Mouse (Mus musculus): ENCODE measurements around the gene Gm10491.
A peak's percentile ranks its signal among the peaks of the same experiment; 100 is the strongest.
"Not testable (repeated sequence)": the region's sequence is repeated elsewhere in the genome, so short reads cannot be mapped to it uniquely, and the experiment has no call there.

The Gm10491 gene

DNA sequence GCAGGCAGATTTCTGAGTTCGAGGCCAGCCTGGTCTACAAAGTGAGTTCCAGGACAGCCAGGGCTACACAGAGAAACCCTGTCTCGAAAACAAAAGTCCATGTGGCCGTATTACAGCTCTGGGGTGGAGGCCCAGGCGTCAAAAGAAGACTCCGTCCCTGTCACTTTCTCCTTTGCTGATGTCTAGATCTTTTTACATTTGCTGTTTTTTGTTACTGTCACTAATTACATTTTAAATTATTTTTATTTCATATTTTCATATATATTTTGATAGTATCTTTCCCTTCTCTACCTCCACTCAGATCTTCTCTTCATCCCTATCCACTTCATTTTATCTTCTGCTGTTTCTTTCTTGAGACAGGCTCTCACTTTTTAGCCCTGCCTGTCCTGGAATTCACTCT lies at the start of gene Gm10491:
Gene Gm10491 (minus strand): TSS at position 101 of the 400 bp plus-strand sequence.
- no peak for DNase-seq (ENCODE audit: low read depth, low spot score)

DNA sequence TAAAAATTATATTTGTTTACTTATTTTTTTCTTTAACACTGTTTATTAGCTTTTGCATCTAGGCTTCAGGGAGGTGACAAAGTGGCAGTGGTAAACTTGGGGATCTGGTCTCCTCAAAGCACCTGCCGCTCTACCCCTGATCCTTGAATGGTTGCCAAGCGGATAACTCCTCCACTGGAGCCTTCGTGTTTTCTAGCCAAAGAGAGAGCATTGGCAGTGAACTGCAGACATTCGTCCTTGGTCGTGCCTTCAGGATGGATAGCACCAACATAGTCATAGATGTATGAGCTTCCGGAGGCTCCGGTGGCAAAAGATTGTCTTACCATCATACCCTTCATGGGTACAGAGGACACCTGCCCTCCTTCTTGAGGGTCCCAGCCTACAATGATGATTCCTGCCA lies 42.5 kb upstream of the Gm10491 start:
- DNase-seq (ENCODE audit: low read depth, low spot score), result no peak

DNA sequence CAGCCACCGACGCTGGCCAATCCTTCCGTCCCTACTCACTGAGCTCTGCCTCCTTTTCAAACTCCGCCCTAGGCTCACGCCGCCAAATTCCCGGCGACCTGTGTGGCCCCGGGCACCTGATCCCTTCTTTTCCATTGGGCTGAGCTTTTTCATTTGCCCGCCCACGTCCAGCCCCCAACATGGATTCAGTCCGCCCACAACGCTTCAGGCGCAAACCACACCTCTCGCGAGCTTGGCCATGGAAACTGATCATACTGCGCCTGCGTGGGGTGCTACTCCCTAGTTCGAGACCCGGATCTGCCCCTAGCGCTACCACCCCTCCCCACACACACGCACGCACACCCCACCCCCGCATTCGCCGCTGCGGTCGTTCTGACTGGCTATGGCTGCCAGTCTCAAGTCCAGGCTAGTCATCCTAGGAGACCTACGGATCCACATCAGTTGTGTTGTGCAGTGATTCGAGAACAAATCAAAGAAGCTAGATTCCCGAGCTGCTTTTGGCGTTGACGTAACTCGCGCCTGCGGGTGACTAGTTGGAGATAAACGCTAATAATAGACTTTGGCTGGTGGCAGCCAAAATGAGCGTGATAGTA lies 40.4 kb upstream of the Gm10491 start:
- DNase-seq (ENCODE audit: low read depth, low spot score), result peak; percentile 87

DNA sequence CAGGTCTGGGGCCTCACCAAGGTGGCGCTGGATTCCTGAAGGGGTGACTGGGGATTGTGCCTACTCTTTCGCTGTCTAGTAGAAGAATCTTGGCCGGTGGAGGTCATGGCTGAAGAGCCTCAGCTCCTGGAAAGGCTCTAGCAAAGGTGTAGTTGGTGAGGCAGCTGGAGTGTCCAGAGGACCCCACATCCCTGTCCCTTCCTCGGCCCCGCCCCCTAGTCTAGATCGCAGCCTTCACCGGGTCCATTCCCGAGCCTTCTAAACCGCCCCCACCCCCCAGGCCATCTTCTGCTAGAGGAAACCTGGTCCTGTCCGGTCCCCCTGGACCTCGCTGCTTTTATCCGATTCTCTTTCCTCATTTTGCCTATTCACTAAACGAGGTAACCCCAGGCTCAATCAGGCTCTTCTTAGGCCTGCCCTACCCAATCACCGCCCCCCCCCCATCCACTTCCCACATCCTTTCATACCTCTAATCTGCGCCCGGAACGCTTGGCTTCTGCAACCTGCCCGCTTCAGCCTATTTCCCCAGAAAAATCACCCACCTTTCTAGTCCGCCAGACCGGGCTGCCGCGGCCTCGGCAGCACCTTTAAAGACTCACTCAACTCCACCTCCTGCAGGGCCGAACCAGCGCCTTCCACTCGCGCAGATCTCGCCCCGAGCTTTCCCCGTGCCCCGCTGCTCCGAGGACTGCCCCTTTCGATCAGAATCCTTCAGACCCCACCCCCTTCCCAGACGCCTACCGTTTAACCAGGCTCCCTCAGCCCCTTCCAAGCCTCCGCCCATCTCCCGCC lies 39.7 kb upstream of the Gm10491 start, which contains the start of gene Hdac6:
Gene Hdac6 (minus strand): TSS at position 782 of the 792 bp plus-strand sequence.
- DNase-seq (ENCODE audit: low read depth, low spot score), result no peak

DNA sequence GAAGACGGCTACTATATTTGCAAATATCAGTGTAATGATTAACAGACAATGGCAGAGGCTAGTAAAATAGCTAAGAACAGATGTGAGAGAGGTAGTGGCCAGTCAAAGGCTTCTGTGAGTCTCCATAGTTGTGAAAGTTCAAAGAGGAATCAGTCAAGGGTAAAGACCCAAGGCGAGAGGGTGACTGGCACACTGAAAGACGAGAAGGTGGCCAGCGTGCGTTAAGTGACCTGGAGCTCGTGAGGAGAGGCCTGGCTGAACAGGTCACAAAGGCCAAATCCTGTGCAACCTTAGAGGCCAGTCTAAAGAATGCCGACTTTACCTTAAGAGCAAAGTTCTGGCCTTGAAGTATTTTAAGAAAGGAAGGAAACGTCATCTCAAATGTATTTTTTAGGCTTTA lies 38.0 kb upstream of the Gm10491 start:
- DNase-seq (ENCODE audit: low read depth, low spot score), result no peak

DNA sequence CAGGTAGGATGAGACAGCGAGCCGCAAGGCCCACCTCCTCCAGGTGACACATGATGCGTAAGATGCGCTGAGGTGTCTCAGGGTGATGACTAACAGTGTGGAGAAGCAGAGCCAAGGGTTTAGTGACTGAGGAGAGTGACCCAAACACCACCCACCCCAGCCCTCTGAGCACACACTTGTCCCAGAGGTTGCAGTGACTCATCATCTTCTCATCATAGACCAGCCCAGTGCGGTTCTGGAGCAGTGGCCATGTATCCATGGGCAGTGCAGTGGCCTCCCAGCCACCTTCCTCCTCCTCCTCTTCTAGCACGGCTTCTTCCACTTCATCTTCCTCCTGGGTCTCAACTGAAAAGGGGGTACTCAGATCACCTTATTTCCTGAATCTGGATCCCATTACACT lies 30.0 kb upstream of the Gm10491 start:
- no peak for DNase-seq (ENCODE audit: low read depth, low spot score)

DNA sequence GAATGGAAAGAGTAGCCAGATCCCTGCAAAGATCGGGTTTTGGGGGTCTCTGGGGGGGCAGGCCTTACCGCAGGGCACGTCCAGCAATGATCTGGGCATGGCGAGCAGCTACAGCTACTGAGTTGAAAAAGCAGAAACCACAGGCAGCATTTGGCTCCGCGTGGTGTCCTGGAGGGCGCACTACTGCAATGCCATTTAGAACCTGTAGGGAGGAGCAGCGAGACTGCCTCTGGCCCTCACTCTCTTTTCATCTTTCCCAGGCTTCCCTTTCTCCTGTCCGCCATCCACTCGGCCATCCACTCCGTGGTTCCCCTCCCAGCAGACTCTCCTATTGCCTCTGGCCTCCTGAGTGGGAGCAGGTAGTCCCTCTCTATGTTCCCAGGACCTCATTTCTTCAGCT lies 29.2 kb upstream of the Gm10491 start:
- no peak for DNase-seq (ENCODE audit: low read depth, low spot score)

DNA sequence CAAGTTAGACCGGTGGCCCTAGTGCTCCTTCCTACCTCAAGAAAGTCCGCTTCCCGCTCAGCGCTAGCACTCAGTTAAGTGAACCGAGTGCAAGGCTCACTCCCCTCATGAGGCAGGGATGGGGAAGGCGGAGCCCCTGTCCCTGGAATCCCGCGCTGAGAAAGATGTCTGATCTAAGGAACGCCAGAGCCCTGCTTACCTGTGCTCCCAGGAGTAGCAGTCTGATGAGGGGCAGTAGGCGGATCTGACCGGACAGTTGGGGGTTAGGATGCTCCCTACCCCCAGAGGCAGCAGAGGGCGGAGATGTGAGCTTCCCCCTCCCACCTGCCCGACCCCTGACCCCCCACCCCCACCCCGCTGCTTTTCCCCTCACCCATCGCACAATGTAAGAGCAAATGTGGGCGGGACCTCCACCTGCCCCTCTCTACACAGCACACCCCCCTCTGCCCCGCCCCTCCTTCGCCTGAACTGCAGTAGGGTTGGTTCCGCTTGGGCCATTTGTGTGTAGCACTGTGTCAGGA lies 20.7 kb upstream of the Gm10491 start, which contains the start of gene Eras:
Gene Eras (minus strand): TSS at position 338 of the 521 bp plus-strand sequence.
- no peak for DNase-seq (ENCODE audit: low read depth, low spot score)

DNA sequence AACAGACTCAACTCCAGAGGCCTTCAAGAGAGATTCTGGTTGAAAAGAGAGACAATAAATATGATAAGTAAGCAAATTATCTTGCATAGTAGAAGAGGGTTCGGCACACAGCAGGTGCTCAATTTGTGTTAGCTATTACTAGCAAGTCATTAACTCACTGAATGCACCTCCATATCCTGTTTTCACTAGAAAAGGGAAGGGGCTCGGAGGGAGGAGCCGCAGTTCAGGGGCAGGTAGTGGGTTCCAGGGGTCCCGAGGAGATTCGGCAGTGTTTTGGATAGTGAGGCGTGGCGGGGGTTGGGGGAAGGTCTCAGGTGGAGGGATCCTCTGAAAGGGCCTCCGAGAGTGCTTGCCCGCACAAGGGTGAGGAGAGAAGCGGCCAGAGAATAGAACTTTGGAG lies 19.5 kb upstream of the Gm10491 start:
- no peak for DNase-seq (ENCODE audit: low read depth, low spot score)

DNA sequence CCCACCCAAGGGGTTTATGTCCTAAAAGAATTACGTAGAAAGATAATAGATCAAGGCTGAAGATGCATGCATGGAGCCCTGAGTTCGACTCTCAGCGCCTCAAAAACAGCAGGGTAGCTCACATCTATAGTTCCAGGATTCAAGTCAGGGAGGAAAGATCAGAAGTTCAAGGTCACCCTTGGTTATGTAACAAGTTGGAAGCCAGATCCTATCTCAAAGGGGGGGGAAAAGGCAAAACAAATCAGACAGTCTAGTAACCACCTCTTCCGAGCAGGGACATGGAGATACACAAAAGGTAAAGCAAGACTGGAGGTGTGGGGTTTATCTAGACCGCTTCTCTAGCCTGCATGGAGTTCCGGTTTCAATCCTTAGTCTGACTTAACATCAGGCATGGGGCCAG lies 18.6 kb upstream of the Gm10491 start:
- no peak for DNase-seq (ENCODE audit: low read depth, low spot score)

DNA sequence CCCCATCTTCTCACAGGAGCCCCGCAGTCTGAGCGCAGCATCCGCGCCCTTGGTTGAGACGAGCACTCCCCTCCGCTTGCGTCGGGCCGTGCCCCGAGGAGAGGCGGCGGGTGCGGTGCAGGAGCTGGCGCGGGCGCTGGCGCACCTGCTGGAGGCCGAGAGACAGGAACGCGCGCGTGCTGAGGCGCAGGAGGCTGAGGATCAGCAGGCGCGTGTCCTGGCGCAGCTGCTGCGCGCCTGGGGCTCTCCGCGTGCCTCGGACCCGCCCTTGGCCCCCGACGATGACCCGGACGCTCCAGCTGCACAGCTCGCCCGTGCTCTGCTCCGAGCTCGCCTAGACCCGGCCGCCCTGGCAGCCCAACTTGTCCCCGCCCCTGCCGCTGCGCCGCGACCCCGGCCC lies 14.4 kb upstream of the Gm10491 start:
- DNase-seq (ENCODE audit: low read depth, low spot score), result no peak

DNA sequence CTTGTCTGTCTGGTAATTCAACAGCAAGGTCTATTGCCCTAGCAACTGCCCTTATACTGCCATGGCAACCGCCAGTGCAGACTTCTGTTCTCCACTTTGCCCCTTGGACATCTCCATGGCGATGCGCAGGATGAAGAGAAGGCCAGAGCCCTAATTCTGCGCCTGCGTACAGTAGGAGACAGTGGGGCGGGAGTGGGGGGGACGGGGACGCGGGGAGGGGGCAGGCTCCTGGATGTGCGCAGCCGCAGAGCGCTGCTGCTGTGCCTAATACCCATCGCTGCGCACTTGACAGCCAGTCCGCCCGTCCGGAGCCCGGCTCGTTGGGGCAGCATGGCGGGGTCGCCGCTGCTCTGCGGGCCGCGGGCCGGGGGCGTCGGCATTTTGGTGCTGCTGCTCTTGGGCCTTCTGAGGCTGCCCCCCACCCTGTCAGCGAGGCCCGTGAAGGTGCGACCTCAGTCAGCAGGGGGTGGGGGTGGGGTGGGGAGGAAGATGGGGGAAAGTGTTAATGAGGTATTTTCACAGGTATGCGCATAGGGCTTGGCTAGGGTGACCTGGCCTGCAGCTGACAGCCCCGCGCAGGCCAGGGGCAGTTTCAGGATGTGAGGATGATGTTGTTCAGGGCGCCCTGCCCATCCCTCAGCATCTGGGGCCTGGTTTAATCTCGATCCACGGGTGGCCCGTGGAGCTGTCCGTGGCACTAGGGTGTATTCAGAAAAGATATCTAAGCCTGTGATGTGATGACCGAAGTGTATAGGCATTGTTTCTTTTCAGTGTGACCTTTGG lies 12.2 kb upstream of the Gm10491 start, which contains the start of gene Pcsk1n:
Gene Pcsk1n (plus strand): TSS at position 222 of the 783 bp plus-strand sequence.
- DNase-seq (ENCODE audit: low read depth, low spot score), result peak; percentile 48

DNA sequence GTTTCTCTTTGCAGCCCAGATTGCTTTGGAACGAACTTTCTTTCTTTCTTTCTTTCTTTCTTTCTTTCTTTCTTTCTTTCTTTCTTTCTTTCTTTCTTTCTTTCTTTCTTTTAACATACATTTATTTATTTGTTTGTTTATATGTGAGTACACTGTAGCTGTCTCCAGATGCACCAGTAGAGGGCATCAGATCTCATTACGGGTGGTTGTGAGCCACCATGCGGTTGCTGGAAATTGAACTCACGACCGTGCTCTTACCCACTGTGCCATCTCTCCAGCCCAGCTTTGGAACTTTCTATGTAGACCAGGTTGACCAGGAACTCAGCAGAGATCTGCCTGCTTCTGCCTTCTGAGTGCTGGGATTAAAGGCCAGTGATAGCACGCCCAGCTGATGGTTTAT lies 10.3 kb upstream of the Gm10491 start:
- DNase-seq (ENCODE audit: low read depth, low spot score), result not testable (repeated sequence)

DNA sequence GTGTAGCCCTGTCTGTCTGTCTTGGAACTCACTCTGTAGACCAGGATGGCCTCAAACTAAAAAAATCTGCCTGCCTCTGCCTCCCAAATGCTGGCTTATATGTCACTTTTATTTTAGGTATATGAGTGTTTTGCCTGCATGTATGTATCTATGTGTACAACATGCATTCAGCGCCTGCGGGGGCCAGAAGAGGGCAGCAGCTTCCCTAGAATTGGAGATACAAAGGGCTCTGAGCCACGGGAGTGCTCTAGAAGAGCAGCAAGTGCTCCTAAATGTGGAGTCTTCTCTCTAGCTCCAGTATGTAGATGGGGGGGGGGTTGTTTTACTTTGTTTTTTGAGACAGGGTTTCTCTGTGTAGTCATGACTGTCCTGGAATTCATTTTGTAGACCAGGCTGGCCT lies 8.0 kb upstream of the Gm10491 start:
- not testable (repeated sequence) for DNase-seq (ENCODE audit: low read depth, low spot score)

DNA sequence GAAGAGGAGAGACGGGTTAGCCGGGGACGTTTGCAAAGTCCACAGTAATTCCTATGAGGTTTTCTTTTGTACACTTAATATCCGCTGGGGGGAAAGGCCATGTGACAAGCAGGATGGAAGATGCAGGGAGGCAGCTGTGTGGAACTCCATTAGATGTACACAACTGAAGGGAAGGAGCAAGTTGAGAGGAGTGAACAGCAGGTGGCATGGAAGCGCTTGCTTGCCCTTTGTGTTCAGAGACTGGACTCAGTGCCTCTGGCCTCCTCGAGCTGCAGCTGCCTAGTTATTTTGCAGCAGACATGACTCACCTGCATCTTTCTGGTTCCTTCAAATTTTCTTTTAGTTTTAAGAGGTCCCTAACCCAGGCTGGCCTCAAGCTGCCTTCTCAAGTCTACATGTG lies 2.8 kb upstream of the Gm10491 start:
- DNase-seq (ENCODE audit: low read depth, low spot score), result no peak

DNA sequence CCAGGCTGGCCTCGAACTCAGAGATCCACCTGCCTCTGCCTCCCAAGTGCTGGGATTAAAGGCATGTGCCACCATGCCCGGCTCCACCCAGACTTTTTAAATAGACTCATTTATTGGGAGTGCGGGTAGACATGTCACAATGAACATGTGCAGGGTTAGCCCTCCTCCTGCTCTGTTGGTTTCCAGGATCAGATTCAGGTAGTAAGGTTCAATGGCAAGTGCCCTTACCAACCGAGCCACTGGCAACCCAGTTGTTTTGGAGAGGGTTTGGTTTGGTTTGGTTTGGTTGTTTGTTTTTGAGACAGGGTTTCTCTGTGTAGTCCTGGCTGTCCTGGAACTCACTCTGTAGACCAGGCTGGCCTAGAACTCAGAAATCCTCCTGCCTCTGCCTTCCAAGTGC lies 1.6 kb upstream of the Gm10491 start, which contains the start of gene Gm10490:
Gene Gm10490 (plus strand): TSS at position 301 of the 400 bp plus-strand sequence.
- not testable (repeated sequence) for DNase-seq (ENCODE audit: low read depth, low spot score)

DNA sequence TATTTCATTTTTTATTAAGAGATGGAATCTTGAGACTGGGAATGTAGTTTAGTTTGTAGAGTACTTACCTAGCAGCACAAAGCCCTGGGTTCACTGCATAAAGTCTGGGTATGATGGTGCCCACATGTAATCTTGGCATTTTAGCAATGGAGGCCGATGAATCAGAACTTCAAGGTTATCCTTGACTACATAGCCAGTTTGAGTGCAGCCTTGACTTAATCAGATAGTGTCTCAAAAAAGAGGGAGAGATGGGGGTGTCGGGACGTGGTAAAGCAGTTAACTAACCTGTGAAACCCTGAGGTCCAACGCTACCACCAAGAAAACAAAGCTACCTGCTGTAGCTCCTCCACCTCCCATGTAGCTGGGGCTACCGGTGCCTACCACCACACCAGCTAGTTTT lies 3.2 kb downstream of the Gm10491 start:
- DNase-seq (ENCODE audit: low read depth, low spot score), result no peak

DNA sequence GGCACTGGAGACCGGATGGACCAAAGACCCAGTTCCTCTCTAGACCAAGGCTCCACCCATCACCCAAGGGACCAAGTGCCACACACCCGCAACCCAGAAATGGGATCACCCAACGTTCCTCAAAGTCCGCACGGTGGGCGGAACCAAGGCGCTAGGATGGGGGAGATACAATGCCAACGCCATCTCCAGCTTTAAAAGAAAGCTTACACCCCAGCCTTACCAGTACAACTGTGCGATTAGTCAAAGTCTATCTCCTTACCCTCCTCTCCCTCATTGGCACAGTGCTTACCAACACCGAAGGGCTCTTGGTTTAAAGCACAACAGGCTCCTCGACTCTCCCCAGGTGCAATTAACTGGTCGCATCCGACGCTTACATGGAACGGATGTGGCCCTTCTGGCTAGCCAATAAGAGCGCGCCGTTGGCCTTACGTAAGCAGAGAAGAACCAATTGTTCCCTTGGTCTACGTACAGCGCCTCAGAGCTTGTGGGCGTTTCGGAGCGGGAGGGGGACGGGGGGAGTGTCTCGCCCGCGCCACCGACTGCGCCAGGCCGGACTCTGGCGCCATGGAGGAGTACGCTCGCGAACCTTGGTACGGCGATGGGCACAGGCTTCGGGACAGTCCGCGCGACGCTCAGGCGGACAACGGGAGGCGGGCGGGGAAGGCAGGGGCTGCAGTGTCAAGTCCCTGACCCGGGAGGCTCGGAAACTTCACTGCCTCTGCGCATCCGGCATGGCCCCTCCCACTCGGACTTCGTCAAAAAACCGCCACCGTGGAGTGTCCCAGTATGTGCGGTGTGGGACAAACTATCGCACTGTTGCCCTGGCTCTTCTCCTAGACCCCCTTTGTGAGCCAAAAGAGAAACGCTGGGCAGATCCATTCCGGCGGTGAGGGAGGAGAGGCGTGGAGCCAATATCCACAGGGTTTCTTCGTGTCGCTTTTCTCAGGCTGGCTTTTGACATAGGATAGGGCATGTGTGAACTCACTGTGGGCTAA lies 8.5 kb downstream of the Gm10491 start, which contains the start of the genes Pqbp1 and Timm17b:
Gene Pqbp1 (minus strand): TSS at position 390 of the 995 bp plus-strand sequence.
Gene Timm17b (plus strand): TSS at position 478 of the 995 bp plus-strand sequence.
- DNase-seq (ENCODE audit: low read depth, low spot score), result peak; percentile 83

DNA sequence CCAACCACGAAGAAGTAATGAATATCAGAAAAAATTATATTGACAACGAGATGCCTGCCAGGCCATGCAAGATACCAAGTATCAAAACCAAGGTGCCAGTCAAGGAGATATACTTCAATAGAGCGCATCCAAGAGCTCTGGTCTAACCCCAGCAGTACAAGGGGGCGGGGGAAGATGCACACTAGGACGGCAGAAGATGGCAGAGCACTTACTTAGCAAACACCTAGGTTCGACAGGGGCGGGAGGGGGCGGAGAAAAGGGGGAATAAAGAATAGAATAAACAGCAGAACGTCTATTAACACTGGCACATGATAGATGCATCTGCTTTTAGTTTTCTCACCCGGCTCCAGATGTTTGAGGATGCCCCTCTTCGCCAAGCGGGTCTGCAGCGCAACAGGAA lies 9.4 kb downstream of the Gm10491 start:
- DNase-seq (ENCODE audit: low read depth, low spot score), result no peak

DNA sequence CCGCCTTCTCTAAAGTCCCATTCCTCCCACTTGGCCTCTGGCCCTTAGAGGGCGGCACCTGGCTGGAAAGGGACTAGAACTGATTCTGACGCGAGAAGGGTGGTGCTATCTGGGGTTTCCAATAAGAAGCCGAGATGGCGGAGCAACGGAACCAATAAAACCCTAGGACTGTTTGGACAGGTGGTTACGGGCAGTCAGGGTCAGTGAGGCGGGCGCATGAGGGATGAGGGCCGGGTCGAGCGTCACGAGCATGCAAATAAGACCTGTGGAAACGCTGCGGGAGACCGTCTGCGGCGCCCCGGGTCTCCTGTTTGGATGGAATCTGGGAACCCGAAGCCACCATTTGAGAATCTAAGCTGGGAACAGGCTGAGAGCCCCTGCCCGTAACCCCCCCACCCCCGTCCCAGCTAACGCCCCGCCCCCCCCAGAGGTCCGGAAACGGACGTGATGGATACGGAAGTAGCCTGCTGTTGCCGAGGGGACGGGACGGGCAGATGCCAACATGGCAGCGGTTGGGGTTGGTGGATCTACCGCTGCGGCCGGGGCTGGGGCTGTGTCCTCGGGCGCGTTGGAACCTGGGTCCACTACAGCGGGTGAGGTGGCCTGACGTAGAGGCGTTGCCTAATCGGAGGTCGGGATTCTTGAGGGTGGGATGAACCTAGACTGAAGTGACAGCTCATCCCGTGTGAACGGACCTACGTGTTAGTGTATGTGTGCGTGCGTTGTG lies 23.6 kb downstream of the Gm10491 start, which contains the start of gene Slc35a2:
Gene Slc35a2 (plus strand): TSS at position 188 of the 727 bp plus-strand sequence.
- DNase-seq (ENCODE audit: low read depth, low spot score), result peak; percentile 78
